Mouse (Mus musculus) erythroblast, embryonic 14.5 days (primary cell): ENCODE measurements around the gene Erc2.

Experiments
- GATA1 ChIP-seq: IDR thresholded peaks from 2 replicates; pipeline ENCODE4 v1.6.1; 2012; ENCODE audit warnings: low read length, inconsistent platforms, mixed read lengths
- TAL1 ChIP-seq: IDR thresholded peaks from 3 replicates; pipeline ENCODE4 v1.6.1; 2012; ENCODE audit warnings: low read length, inconsistent platforms, mixed read lengths

GRCm38 (mm10) chr14:28359502-28359901 is 737.3 kb downstream of the Erc2 start:
- TF ChIP-seq TAL1 (no peak), GATA1 (no peak)
